Mouse (Mus musculus): ENCODE measurements around the gene Arhgef2.

GRCm38 (mm10) chr3:88607758-88608138 lies 2.0 kb downstream of the Arhgef2 start:
- no peak for TF ChIP-seq CTCF (IDR thresholded peaks at IDR 0.05; ENCODE audit: borderline replicate concordance, control insufficient read depth, extremely low read depth, insufficient read depth, low read length, poor library complexity)
- TF ChIP-seq POLR2A (IDR thresholded peaks at IDR 0.05; ENCODE audit: control insufficient read depth, extremely low read depth, insufficient read depth, low read length, poor library complexity), result no peak
